Mouse (Mus musculus): ENCODE results near the gene Poc1b.

DNA sequence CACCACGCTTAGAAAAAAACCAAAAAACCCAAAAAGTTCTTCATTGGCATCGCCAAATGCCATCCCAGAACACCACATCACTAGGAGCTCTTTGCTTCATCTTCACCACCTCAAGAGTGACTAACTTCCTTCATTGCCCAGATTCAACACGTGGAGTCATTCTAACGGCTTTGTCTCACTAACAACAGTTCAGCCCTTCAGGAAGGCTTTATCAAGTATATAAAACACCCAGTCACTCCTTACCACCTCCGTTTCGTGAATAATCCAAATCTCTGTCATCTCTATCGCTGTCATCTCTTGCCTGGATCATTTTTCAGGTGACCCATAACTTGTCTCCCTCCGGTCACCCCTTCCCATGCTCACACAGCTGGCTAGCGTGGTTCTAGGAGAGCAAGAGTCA lies 92.1 kb downstream of the Poc1b start:
- TF ChIP-seq CTCF (IDR thresholded peaks at IDR 0.05; ENCODE audit: low read depth): no peak
- no peak for TF ChIP-seq EP300 (IDR thresholded peaks at IDR 0.05; ENCODE audit: low read depth)
